Mouse (Mus musculus): ENCODE results near the gene Gata3.

DNA sequence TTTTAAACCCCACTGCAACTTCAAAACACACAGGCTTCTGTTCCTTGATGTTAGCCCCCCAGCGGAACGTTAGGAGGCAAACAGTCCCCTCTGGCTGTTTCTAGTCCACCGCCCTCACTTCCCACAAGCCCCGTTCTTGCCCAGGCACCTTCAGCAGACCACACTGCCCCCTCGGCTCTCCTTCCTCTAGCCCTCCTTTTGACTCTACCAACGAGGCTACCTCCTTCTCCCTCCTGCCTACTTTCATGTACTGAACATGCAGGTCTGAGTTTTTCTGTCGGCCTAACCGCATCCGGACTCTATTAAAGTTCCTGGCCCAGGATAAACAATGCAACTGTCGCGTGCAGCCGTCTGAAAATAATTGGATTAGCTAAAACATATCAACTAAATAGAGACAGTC is 17.2 kb downstream of the Gata3 start:
- TF ChIP-seq CTCF (IDR thresholded peaks at IDR 0.05; ENCODE audit: control insufficient read depth, insufficient read depth, insufficient read length) (no peak), USF1 (IDR thresholded peaks at IDR 0.05; ENCODE audit: low read depth) (no peak), MAX (IDR thresholded peaks at IDR 0.05) (no peak), CEBPB (IDR thresholded peaks at IDR 0.05; ENCODE audit: low read depth) (no peak), MYOD1 (IDR thresholded peaks at IDR 0.05; ENCODE audit: control insufficient read depth, insufficient read length, low read depth) (no peak)

All from C2C12 (cell line).